Mouse (Mus musculus) C2C12 (cell line): ENCODE data around the gene Morn3. TPM values are rescaled to one million over a fixed set of nuclear protein-coding genes. Genes with fewer than 3 reads are reported as not detected.
A peak's percentile ranks its signal among the peaks of the same experiment; 100 is the strongest.

Experiments
- H3K27me3 ChIP-seq: one replicate; pipeline ENCODE4 v1.6.1; 2011; ENCODE audit not compliant: control insufficient read depth, insufficient read depth, insufficient read length
- H3K36me3 ChIP-seq: one replicate; pipeline ENCODE4 v1.6.1; 2011; ENCODE audit not compliant: control insufficient read depth, insufficient read depth
- H3K4me3 ChIP-seq: one replicate; pipeline ENCODE4 v1.5.1; 2011; ENCODE audit warnings: mild to moderate bottlenecking, control low read depth; ENCODE audit not compliant: poor library complexity, insufficient read depth, severe bottlenecking
- H3K79me2 ChIP-seq: one replicate; pipeline ENCODE4 v1.6.1; 2011; ENCODE audit not compliant: control insufficient read depth, insufficient read depth
- H3K79me3 ChIP-seq: one replicate; pipeline ENCODE4 v1.6.1; 2011; ENCODE audit warnings: low read depth, control low read depth
- H3ac ChIP-seq: one replicate; pipeline ENCODE3; 2011; ENCODE audit warnings: low read depth; ENCODE audit not compliant: control insufficient read depth, insufficient read length
- CEBPB ChIP-seq: IDR thresholded peaks from one replicate; pipeline ENCODE4 v1.6.1; 2011; ENCODE audit warnings: low read depth, mild to moderate bottlenecking, control low read depth, moderate library complexity
- CTCF ChIP-seq: IDR thresholded peaks from one replicate; pipeline ENCODE4 v1.5.1; 2011; ENCODE audit not compliant: control insufficient read depth, insufficient read depth, insufficient read length
- FOSL1 ChIP-seq: IDR thresholded peaks from one replicate; pipeline ENCODE4 v1.8.0; 2011; ENCODE audit warnings: mild to moderate bottlenecking, low read length; ENCODE audit not compliant: poor library complexity, insufficient read depth, severe bottlenecking
- MAX ChIP-seq: IDR thresholded peaks from one replicate; pipeline ENCODE4 v1.6.1; 2011; ENCODE audit warnings: mild to moderate bottlenecking, control low read depth
- MYOD1 ChIP-seq: IDR thresholded peaks from one replicate; pipeline ENCODE4 v1.6.1; 2011; ENCODE audit warnings: low read depth; ENCODE audit not compliant: control insufficient read depth, insufficient read length
- MYOG ChIP-seq: IDR thresholded peaks from one replicate; pipeline ENCODE4 v1.6.1; 2011; ENCODE audit not compliant: control insufficient read depth, insufficient read length; ENCODE audit errors: extremely low read depth
- USF1 ChIP-seq: IDR thresholded peaks from one replicate; pipeline ENCODE4 v1.6.1; 2011; ENCODE audit warnings: low read depth, mild to moderate bottlenecking, control low read depth, moderate library complexity
- polyA plus RNA-seq: library from polyadenylated mRNA; unstranded; fragments of >200 nt; fragmentation: generic; extraction: Trizol; gene quantifications from one replicate; pipeline ENCODE4 v1.2.1, GENCODE M21; 2012; ENCODE audit warnings: missing spikeins

Morn3 gene
- polyA plus RNA-seq, 1 experiment: not detected

DNA sequence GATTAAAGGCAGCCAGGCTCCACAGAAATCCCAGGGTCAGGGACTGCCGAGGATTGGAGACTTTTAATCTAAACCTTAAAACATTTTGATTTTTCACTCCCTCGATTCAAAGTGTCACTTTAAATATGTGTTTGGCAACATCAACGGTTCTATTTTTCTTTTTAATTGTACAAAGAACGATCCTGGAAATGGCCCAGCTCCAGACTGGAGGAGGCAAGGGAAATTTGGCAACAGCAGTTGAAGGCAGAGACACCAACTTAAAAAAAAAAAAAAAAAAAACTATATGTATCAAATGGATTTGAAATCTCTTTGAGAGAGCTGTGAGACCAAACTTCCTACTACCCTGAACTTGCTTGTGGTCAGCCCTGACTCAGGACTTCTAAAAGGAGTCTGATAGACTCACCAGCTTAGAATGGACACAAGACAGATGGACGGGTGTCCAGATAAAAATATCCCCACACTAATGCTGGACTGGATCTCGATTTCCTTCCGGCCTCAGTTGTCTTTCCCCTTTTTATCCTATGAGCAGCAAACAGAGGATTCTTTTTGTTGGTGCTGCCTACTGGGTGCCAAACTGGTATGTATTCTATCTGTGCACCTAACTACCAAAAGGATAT is 37.8 kb downstream of the Morn3 start:
- Histone ChIP-seq H3K4me3 (no peak overlapping the region), H3K27me3 (no peaks in the 10 kb centered on the region)
- TF ChIP-seq CTCF: no peak
- TF ChIP-seq MYOD1: no peak
- no peak for TF ChIP-seq FOSL1
- TF ChIP-seq USF1: no peak
- TF ChIP-seq CEBPB: no peak
- no peak for TF ChIP-seq MAX
- TF ChIP-seq MYOG: no peak

GRCm38 (mm10) chr5:123005716-123006592 is 40.9 kb downstream of the Morn3 start:
- Histone ChIP-seq H3K4me3 (no peak overlapping the region), H3ac (no peak overlapping the region), H3K36me3 (no peaks in the 10 kb centered on the region), H3K79me2 (no peaks in the 10 kb centered on the region), H3K27me3 (peaks cover 6% of the 10 kb centered on the region), H3K79me3 (no peaks in the 10 kb centered on the region)
- TF ChIP-seq CTCF (no peak), USF1 (no peak), MYOD1 (no peak), CEBPB (no peak), MYOG (no peak), FOSL1 (no peak), MAX (no peak)

More for the DNA sequence above, 37.8 kb downstream of the Morn3 start:
- Histone ChIP-seq H3K79me2 (no peaks in the 10 kb centered on the region), H3K79me3 (no peaks in the 10 kb centered on the region), H3K36me3 (no peaks in the 10 kb centered on the region), H3ac (no peak overlapping the region)

- Histone ChIP-seq H3ac (no peak overlapping the region), H3K4me3 (no peak overlapping the region), H3K79me2 (no peaks in the 10 kb centered on the region), H3K27me3 (peaks cover 6% of the 10 kb centered on the region), H3K79me3 (no peaks in the 10 kb centered on the region), H3K36me3 (no peaks in the 10 kb centered on the region)
- no peak for TF ChIP-seq CEBPB
- TF ChIP-seq FOSL1: no peak
- no peak for TF ChIP-seq MAX
- no peak for TF ChIP-seq CTCF
- TF ChIP-seq MYOG: no peak
- TF ChIP-seq MYOD1: no peak
- TF ChIP-seq USF1: no peak
Observed at GRCm38 (mm10) chr5:123000901-123001300, 45.9 kb downstream of the Morn3 start.

DNA sequence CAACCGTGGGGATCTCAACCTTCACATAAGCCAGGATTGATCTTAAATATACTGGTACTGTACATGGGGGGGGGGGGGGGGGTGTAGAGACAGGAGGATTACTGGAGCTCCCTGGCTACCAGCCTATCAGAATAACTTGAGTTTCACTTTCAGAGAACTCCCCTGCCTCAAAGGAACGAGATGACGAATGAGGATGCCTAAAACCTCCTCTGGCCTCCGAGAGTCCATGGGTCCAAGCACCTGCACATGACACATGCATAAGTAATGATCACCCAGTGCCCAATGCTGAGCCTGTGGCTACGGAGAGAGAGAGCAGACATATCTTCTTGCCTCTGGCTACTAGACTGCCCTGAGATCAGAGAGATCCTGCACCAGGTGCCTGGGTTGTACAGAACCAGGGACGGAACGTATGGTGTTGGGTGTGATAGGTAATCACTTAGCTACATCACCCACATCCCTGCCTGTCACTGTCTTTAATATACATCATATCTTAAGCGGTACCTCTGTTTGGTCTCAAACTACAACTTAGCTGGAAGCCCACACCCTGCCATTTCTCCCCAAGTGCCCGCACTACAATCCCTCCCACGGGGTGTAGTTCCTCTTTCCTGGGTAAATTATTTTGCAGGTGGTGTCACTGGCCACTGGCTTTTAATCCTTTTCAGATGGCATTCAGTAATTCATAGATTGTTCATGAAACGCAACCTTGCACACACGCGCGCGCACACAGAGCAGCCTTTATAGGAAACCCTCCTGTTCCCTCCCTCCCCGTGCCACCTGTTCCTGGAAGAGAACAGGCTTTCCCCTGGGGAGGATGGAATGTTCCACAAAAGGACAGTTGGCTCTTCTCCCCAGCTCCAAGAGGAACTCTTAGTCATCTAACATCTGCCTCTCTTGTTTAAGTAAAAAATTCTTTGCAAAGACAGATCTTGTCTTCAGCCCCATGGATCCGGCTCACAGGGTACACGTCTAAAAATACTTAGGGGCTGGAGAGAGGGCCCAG is 49.3 kb downstream of the Morn3 start:
- no peaks in the 10 kb centered on the region for H3K36me3 ChIP-seq
- TF ChIP-seq FOSL1: no peak
- TF ChIP-seq MAX: no peak
- no peak for TF ChIP-seq CEBPB
- no peak for TF ChIP-seq CTCF
- peak; percentile 19 for TF ChIP-seq MYOD1
- TF ChIP-seq MYOG: no peak
- no peak for TF ChIP-seq USF1
- peaks cover 6% of the 10 kb centered on the region for H3K27me3 ChIP-seq

DNA sequence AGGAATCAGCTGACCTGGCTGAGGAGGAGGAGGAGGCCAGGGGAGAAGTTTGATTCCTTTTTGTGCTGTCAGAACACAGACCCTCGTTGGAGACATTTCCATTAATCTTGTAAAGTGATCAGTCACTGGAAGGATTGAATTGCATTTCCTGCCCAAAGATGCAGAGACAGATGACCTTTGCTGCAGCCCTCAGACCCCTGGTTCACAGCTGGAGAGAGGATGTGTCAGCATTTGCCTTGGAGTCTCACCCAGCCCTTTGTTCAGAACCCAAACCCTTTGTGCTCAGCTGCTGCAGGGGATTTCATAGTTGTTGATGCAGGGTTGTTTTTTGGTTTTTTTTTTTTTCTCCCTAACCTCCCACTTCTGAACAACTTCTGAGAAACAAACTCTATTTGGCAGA is 51.9 kb downstream of the Morn3 start:
- no peaks in the 10 kb centered on the region for H3K27me3 ChIP-seq
- H3K79me2 ChIP-seq: no peaks in the 10 kb centered on the region
- no peaks in the 10 kb centered on the region for H3K36me3 ChIP-seq
- no peaks in the 10 kb centered on the region for H3K79me3 ChIP-seq
- no peak overlapping the region for H3K4me3 ChIP-seq
- H3ac ChIP-seq: no peak overlapping the region
- no peak for TF ChIP-seq USF1

More for the DNA sequence above, 49.3 kb downstream of the Morn3 start:
- Histone ChIP-seq H3K79me3 (no peaks in the 10 kb centered on the region), H3K79me2 (no peaks in the 10 kb centered on the region), H3K4me3 (no peak overlapping the region), H3ac (no peak overlapping the region)
